Mouse (Mus musculus) intestine, embryonic 16.5 days (tissue): ENCODE measurements around the gene 2010005H15Rik. TPM values are rescaled to one million over a fixed set of nuclear protein-coding genes. Genes with fewer than 3 reads are reported as not detected.

Experiments used
- ATAC-seq: fragments of 200-750 bp; cut with Nextera tagmentation; 2 replicates; pipeline ENCODE4 v1.8.0; 2017; ENCODE audit warnings: moderate TSS enrichment, moderate library complexity
- H3K27ac ChIP-seq: fragments of 300-500 bp; sonication (generic); 2 replicates; pipeline ENCODE4 v1.5.1; 2014; ENCODE audit warnings: mild to moderate bottlenecking, low read length
- H3K27me3 ChIP-seq: fragments of 300-500 bp; sonication (generic); replicated peaks from 2 replicates; pipeline ENCODE4 v1.6.1; 2014; ENCODE audit warnings: low read length, control low read depth, mixed read lengths; ENCODE audit not compliant: control insufficient read depth, insufficient read depth
- H3K36me3 ChIP-seq: fragments of 300-500 bp; sonication (generic); 2 replicates; pipeline ENCODE4 v1.6.1; 2014; ENCODE audit warnings: low read length, control low read depth; ENCODE audit not compliant: control insufficient read depth, insufficient read depth
- H3K4me1 ChIP-seq: fragments of 300-500 bp; sonication (generic); 2 replicates; pipeline ENCODE4 v1.6.1; 2014; ENCODE audit warnings: low read length, control low read depth, mixed read lengths; ENCODE audit not compliant: control insufficient read depth, insufficient read depth
- H3K4me2 ChIP-seq: fragments of 300-500 bp; sonication (generic); 2 replicates; pipeline ENCODE4 v1.6.1; 2014; ENCODE audit warnings: low read depth, low read length, control low read depth
- H3K4me3 ChIP-seq: fragments of 300-500 bp; sonication (generic); 2 replicates; pipeline ENCODE4 v1.5.1; 2014; ENCODE audit warnings: mild to moderate bottlenecking, low read length
- H3K9ac ChIP-seq: fragments of 300-500 bp; sonication (generic); 2 replicates; pipeline ENCODE4 v1.6.1; 2014; ENCODE audit warnings: low read depth, low read length
- H3K9me3 ChIP-seq: fragments of 300-500 bp; sonication (generic); 2 replicates; pipeline ENCODE4 v1.6.1; 2016; ENCODE audit warnings: low read length, control low read depth; ENCODE audit not compliant: control insufficient read depth
- WGBS: fragments of 180-500 bp; shearing (Covaris S2); extraction: QIAGEN DNeasy Blood & Tissue Kit; methylation state at CpG from one replicate; pipeline ENCODE4 v1.1.7; 2014; 5-methylcytosine and 5-hydroxymethylcytosine counted together
- polyA plus RNA-seq: library from polyadenylated mRNA; unstranded; fragments of >200 nt; fragmentation: Nextera tagmentation; extraction: Ambion mirVana; gene quantifications from 2 replicates; pipeline ENCODE4 v1.2.1, GENCODE M21; 2015

2010005H15Rik gene
- polyA plus RNA-seq, 1 experiment from 2014 or later = 1.2 TPM

DNA sequence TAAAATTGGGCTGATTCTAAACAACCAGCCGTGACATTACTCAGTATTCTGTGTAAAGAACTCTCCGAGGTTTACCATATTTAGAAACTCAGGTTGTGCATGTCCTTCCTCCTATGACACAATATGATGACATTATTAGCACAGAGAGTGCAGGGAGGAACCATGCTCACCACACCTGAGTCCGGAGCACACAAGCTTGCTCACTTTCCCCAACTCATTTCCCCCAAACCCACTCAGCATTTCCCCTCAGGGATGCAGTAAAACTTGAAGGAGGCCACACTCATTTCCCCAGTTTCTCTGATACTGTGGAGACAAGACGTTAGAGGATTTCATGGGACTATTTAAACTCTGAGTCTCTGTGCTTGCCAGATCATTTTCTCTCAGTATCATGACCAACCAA is 67.9 kb downstream of the 2010005H15Rik start:
- 79% methylated on average over 4 of the region's 4 CpGs for WGBS
- Histone ChIP-seq H3K4me3 (no peak overlapping the region), H3K4me1 (no peaks in the 10 kb centered on the region), H3K9me3 (no peaks in the 10 kb centered on the region), H3K9ac (no peak overlapping the region), H3K27me3 (no peaks in the 10 kb centered on the region), H3K36me3 (no peaks in the 10 kb centered on the region), H3K4me2 (no peak overlapping the region), H3K27ac (no peak overlapping the region)
- ATAC-seq = no peak

Other genes starting within 250 kb of the 2010005H15Rik start
- 31.6 and 33.3 TPM in 2 replicates for gene Kpna1, start 242.7 kb upstream of the 2010005H15Rik start, polyA plus RNA-seq
- 5.7 and 5.9 TPM in 2 replicates for gene Wdr5b, start 180.3 kb upstream of the 2010005H15Rik start, polyA plus RNA-seq
- 513 and 517 TPM in 2 replicates for gene Fam162a, start 149.9 kb upstream of the 2010005H15Rik start, polyA plus RNA-seq
- gene Ccdc58, start 149.8 kb upstream of the 2010005H15Rik start, polyA plus RNA-seq = 104 and 121 TPM in 2 replicates
- not detected in 2 replicates for gene Csta1, start 90.2 kb upstream of the 2010005H15Rik start, polyA plus RNA-seq
- 1.1 TPM in 1 of 2 replicates, not detected in the other for gene Stfa2l1, start 64.7 kb upstream of the 2010005H15Rik start, polyA plus RNA-seq
- 1.6 and 2.4 TPM in 2 replicates for gene Gm5483, start 37.3 kb upstream of the 2010005H15Rik start, polyA plus RNA-seq
- not detected in 2 replicates for gene Gm5416, start 11.1 kb upstream of the 2010005H15Rik start, polyA plus RNA-seq
- 3.8 and 7.1 TPM in 2 replicates for gene Stfa1, start 55.5 kb downstream of the 2010005H15Rik start, polyA plus RNA-seq
- gene BC117090, start 112.9 kb downstream of the 2010005H15Rik start, polyA plus RNA-seq = not detected in 2 replicates
- 3.2 and 5.5 TPM in 2 replicates for gene BC100530, start 146.3 kb downstream of the 2010005H15Rik start, polyA plus RNA-seq
- 0.33 and 0.75 TPM in 2 replicates for gene Stfa2, start 187.0 kb downstream of the 2010005H15Rik start, polyA plus RNA-seq
- gene Stfa3, start 233.9 kb downstream of the 2010005H15Rik start, polyA plus RNA-seq = 1.4 and 2.3 TPM in 2 replicates